Mouse (Mus musculus) midbrain, embryonic 10.5 days (tissue): Measurements from ENCODE around the gene Rapgef3. TPM values are rescaled to one million over a fixed set of nuclear protein-coding genes. Genes with fewer than 3 reads are reported as not detected.

Source experiments
- DNase-seq: peaks from one replicate; pipeline ENCODE4 v3.0.0-alpha.2; 2017; ENCODE audit warnings: low spot score
- H3K27ac ChIP-seq: fragments of 300-500 bp; sonication (generic); replicated peaks from 2 replicates; pipeline ENCODE4 v1.5.1; 2016; ENCODE audit warnings: mild to moderate bottlenecking
- H3K27me3 ChIP-seq: fragments of 300-500 bp; sonication (generic); 2 replicates; pipeline ENCODE4 v1.6.1; 2016; ENCODE audit warnings: low read depth, mild to moderate bottlenecking; ENCODE audit not compliant: poor library complexity, severe bottlenecking
- H3K36me3 ChIP-seq: fragments of 300-500 bp; sonication (generic); 2 replicates; pipeline ENCODE4 v1.6.1; 2016; ENCODE audit warnings: mild to moderate bottlenecking, moderate library complexity
- H3K4me1 ChIP-seq: fragments of 300-500 bp; sonication (generic); 2 replicates; pipeline ENCODE4 v1.6.1; 2016
- H3K4me3 ChIP-seq: fragments of 300-500 bp; sonication (generic); 2 replicates; pipeline ENCODE4 v1.5.1; 2016; ENCODE audit warnings: mild to moderate bottlenecking, moderate library complexity
- H3K9me3 ChIP-seq: fragments of 300-500 bp; sonication (generic); replicated peaks from 2 replicates; pipeline ENCODE4 v1.6.1; 2016; ENCODE audit warnings: mild to moderate bottlenecking
- WGBS: fragments of 180-500 bp; shearing (Covaris S2); methylation state at CpG from one replicate; pipeline ENCODE4 v1.1.7; 2016; 5-methylcytosine and 5-hydroxymethylcytosine counted together
- polyA plus RNA-seq: library from polyadenylated mRNA; unstranded; fragments of >200 nt; fragmentation: Nextera tagmentation; extraction: Ambion mirVana; gene quantifications from 2 replicates; pipeline ENCODE4 v1.2.1, GENCODE M21; 2016

Rapgef3 gene
- polyA plus RNA-seq, 1 experiment from 2014 or later: 5.3 TPM

- DNase-seq: no peak
- peaks cover 9% of the 10 kb centered on the region for H3K27me3 ChIP-seq
- no peak overlapping the region for H3K27ac ChIP-seq
- 0 out of 2 replicates have a peak, but pooled peaks cover 3% of the 10 kb centered on the region for H3K4me1 ChIP-seq
- no peaks in the 10 kb centered on the region for H3K9me3 ChIP-seq
- H3K4me3 ChIP-seq: no peak overlapping the region
- H3K36me3 ChIP-seq: no peaks in the 10 kb centered on the region
- WGBS: 90% methylated on average over 12 of the region's 12 CpGs
These were observed 48.3 kb downstream of the Rapgef3 start for GRCm38 (mm10) chr15:97719494-97719893.

GRCm38 (mm10) chr15:97718535-97719155, 49.1 kb downstream of the Rapgef3 start:
- Histone ChIP-seq H3K4me1 (peaks cover 4% of the 10 kb centered on the region), H3K9me3 (no peaks in the 10 kb centered on the region), H3K4me3 (no peak overlapping the region), H3K27me3 (peaks cover 14% of the 10 kb centered on the region), H3K27ac (no peak overlapping the region), H3K36me3 (no peaks in the 10 kb centered on the region)
- no peak for DNase-seq
- WGBS: 85% methylated on average over 8 of the region's 8 CpGs

GRCm38 (mm10) chr15:97717861-97718534, 49.8 kb downstream of the Rapgef3 start:
- peak; percentile 55 for DNase-seq
- no peaks in the 10 kb centered on the region for H3K9me3 ChIP-seq
- WGBS: 34% methylated on average over 12 of the region's 12 CpGs
- H3K4me1 ChIP-seq: peaks cover 10% of the 10 kb centered on the region
- H3K27ac ChIP-seq: no peak overlapping the region
- peaks cover 19% of the 10 kb centered on the region for H3K27me3 ChIP-seq
- no peaks in the 10 kb centered on the region for H3K36me3 ChIP-seq
- H3K4me3 ChIP-seq: no peak overlapping the region

GRCm38 (mm10) chr15:97716782-97717181, 51.0 kb downstream of the Rapgef3 start:
- Histone ChIP-seq H3K9me3 (no peaks in the 10 kb centered on the region), H3K4me1 (peaks cover 13% of the 10 kb centered on the region), H3K4me3 (no peak overlapping the region), H3K27ac (no peak overlapping the region), H3K27me3 (peaks cover 28% of the 10 kb centered on the region), H3K36me3 (no peaks in the 10 kb centered on the region)
- no peak for DNase-seq
- WGBS: 92% methylated on average over 11 of the region's 11 CpGs

- Histone ChIP-seq H3K4me1 (peaks cover 15% of the 10 kb centered on the region), H3K36me3 (no peaks in the 10 kb centered on the region)
- 91% methylated on average over 1 of the region's 1 CpGs for WGBS
These were observed 52.0 kb downstream of the Rapgef3 start for GRCm38 (mm10) chr15:97715734-97716133.

GRCm38 (mm10) chr15:97715083-97715482, 52.7 kb downstream of the Rapgef3 start:
- Histone ChIP-seq H3K9me3 (no peaks in the 10 kb centered on the region), H3K27ac (no peak overlapping the region), H3K4me3 (no peak overlapping the region), H3K4me1 (peaks cover 18% of the 10 kb centered on the region), H3K36me3 (no peaks in the 10 kb centered on the region), H3K27me3 (peaks cover 28% of the 10 kb centered on the region)
- 91% methylated on average over 8 of the region's 8 CpGs for WGBS
- no peak for DNase-seq

More at GRCm38 (mm10) chr15:97715734-97716133, 52.0 kb downstream of the Rapgef3 start:
- Histone ChIP-seq H3K27me3 (peaks cover 28% of the 10 kb centered on the region), H3K4me3 (no peak overlapping the region), H3K9me3 (no peaks in the 10 kb centered on the region), H3K27ac (no peak overlapping the region)
- DNase-seq: no peak

- H3K9me3 ChIP-seq: no peaks in the 10 kb centered on the region
- H3K4me3 ChIP-seq: no peak overlapping the region
- no peak for DNase-seq
These were observed 55.2 kb downstream of the Rapgef3 start for GRCm38 (mm10) chr15:97712546-97712945.

GRCm38 (mm10) chr15:97710906-97711305, 56.9 kb downstream of the Rapgef3 start:
- H3K9me3 ChIP-seq: no peaks in the 10 kb centered on the region
- 69% methylated on average over 6 of the region's 6 CpGs for WGBS

More at GRCm38 (mm10) chr15:97712546-97712945, 55.2 kb downstream of the Rapgef3 start:
- no peak overlapping the region for H3K27ac ChIP-seq
- H3K36me3 ChIP-seq: no peaks in the 10 kb centered on the region
- peaks cover 21% of the 10 kb centered on the region for H3K4me1 ChIP-seq
- 73% methylated on average over 6 of the region's 6 CpGs for WGBS
- 0 out of 2 replicates have a peak, but pooled peaks cover 19% of the 10 kb centered on the region for H3K27me3 ChIP-seq

GRCm38 (mm10) chr15:97705211-97706050, 62.3 kb downstream of the Rapgef3 start, which contains the start of gene Rpap3:
TSS of gene Rpap3 (minus strand) at chr15:97705825.
- peak; percentile 85 for DNase-seq
- no peaks in the 10 kb centered on the region for H3K9me3 ChIP-seq
- H3K36me3 ChIP-seq: peaks cover 31% of the 10 kb centered on the region
- under 1% methylated on average over 71 of the region's 71 CpGs for whole genome bisulfite sequencing
- H3K4me1 ChIP-seq: peaks cover 27% of the 10 kb centered on the region
- peak within 1 kb of the TSS; percentile 80 for H3K4me3 ChIP-seq
- no peaks in the 10 kb centered on the region for H3K27me3 ChIP-seq
- peak within 1 kb of the TSS; percentile 91 for H3K27ac ChIP-seq

More at GRCm38 (mm10) chr15:97710906-97711305, 56.9 kb downstream of the Rapgef3 start:
- Histone ChIP-seq H3K36me3 (no peaks in the 10 kb centered on the region), H3K27me3 (0 out of 2 replicates have a peak, but pooled peaks cover 19% of the 10 kb centered on the region), H3K4me1 (peaks cover 27% of the 10 kb centered on the region), H3K4me3 (no peak overlapping the region), H3K27ac (no peak overlapping the region)
- no peak for DNase-seq

GRCm38 (mm10) chr15:97696616-97697015, 71.2 kb downstream of the Rapgef3 start:
- Histone ChIP-seq H3K4me1 (no peaks in the 10 kb centered on the region), H3K27ac (no peak overlapping the region), H3K4me3 (no peak overlapping the region), H3K36me3 (peaks cover 99% of the 10 kb centered on the region), H3K27me3 (no peaks in the 10 kb centered on the region), H3K9me3 (no peaks in the 10 kb centered on the region)
- WGBS: 89% methylated on average over 10 of the region's 10 CpGs
- DNase-seq: no peak
